Mouse (Mus musculus): Measurements from ENCODE around the gene Tm7sf3. TPM values are rescaled to one million over a fixed set of nuclear protein-coding genes. Genes with fewer than 3 reads are reported as not detected.

Tm7sf3 gene
- total and polyA plus RNA-seq, 2 experiments: 21.8 to 48.5 TPM

GRCm38 (mm10) chr6:146640068-146640965, 2.3 kb downstream of the Tm7sf3 start:
- H3K4me1 ChIP-seq (ENCODE audit: control insufficient read depth, insufficient read depth, low read length): peaks cover 9% of the 10 kb centered on the region
- no peaks in the 10 kb centered on the region for H3K27me3 ChIP-seq (ENCODE audit: control insufficient read depth, insufficient read depth, low read length)
- DNase-seq (ENCODE audit: extremely low read depth, low read depth, low spot score): no peak
- H3K27ac ChIP-seq (replicated peaks; ENCODE audit: insufficient read depth, low read depth, low read length): peak overlapping the region; percentile 45; the same call in 1 of the 2 replicates
- no peak overlapping the region for H3K4me3 ChIP-seq (ENCODE audit: insufficient read depth, low read depth, low read length)
- 83% methylated on average over 7 of the region's 7 CpGs for WGBS
- no peak overlapping the region for H3K9ac ChIP-seq (ENCODE audit: low read depth, low read length)
- no peaks in the 10 kb centered on the region; the same call in 1 of the 2 replicates for H3K79me2 ChIP-seq (ENCODE audit: control insufficient read depth, insufficient read depth, low read length)
- no peaks in the 10 kb centered on the region for H3K36me3 ChIP-seq (ENCODE audit: control insufficient read depth, insufficient read depth, low read length)
- TF ChIP-seq POLR2A (IDR thresholded peaks at IDR 0.05; ENCODE audit: extremely low read depth, insufficient read depth, low read length) (no peak), CTCF (IDR thresholded peaks at IDR 0.05; ENCODE audit: low read depth, low read length) (no peak)

DNA sequence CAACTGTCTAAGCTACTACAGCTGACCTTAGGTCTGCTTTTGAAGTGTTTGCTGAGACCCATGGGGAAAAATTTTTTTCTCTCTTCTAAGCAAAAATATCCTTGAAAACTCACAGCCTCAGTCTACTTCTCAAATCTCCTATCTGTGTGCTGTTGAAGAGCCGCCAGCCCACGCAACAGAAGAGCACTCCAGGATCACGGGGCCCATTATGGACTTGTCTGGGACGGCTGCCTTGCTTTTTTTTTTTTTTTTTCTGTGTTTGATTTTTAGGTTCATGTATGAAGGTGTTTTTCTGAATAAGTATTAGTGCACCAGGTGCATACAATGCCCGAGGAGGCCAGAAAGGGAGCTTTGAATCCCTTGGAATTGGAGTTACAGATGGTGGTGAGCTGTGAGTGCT, 6.1 kb downstream of the Tm7sf3 start:
- H3K4me1 ChIP-seq (ENCODE audit: control insufficient read depth, insufficient read depth, low read length): peaks cover 15% of the 10 kb centered on the region
- no peaks in the 10 kb centered on the region; the same call in 1 of the 2 replicates for H3K79me2 ChIP-seq (ENCODE audit: control insufficient read depth, insufficient read depth, low read length)
- WGBS: 89% methylated on average over 5 of the region's 5 CpGs
- no peak for DNase-seq (ENCODE audit: extremely low read depth, low read depth, low spot score)
- TF ChIP-seq CTCF (IDR thresholded peaks at IDR 0.05; ENCODE audit: low read depth, low read length): no peak
- H3K27me3 ChIP-seq (ENCODE audit: control insufficient read depth, insufficient read depth, low read length): no peaks in the 10 kb centered on the region
- H3K36me3 ChIP-seq (ENCODE audit: control insufficient read depth, insufficient read depth, low read length): no peaks in the 10 kb centered on the region
- H3K4me3 ChIP-seq (ENCODE audit: insufficient read depth, low read depth, low read length): no peak overlapping the region
- no peak overlapping the region for H3K9ac ChIP-seq (ENCODE audit: low read depth, low read length)
- H3K27ac ChIP-seq (replicated peaks; ENCODE audit: insufficient read depth, low read depth, low read length): no peak overlapping the region

- Histone ChIP-seq H3K27ac (replicated peaks; ENCODE audit: insufficient read depth, low read depth, low read length) (no peak overlapping the region), H3K4me1 (ENCODE audit: control insufficient read depth, insufficient read depth, low read length) (peaks cover 17% of the 10 kb centered on the region), H3K9ac (ENCODE audit: low read depth, low read length) (peak overlapping the region; percentile 19)
These were observed 7.6 kb downstream of the Tm7sf3 start for GRCm38 (mm10) chr6:146634759-146635606.

GRCm38 (mm10) chr6:146634015-146634722, 8.5 kb downstream of the Tm7sf3 start:
- Histone ChIP-seq H3K27ac (replicated peaks; ENCODE audit: insufficient read depth, low read depth, low read length) (peak overlapping the region; percentile 79), H3K4me1 (ENCODE audit: control insufficient read depth, insufficient read depth, low read length) (peaks cover 22% of the 10 kb centered on the region), H3K9ac (ENCODE audit: low read depth, low read length) (peak overlapping the region; percentile 86), H3K36me3 (ENCODE audit: control insufficient read depth, insufficient read depth, low read length) (no peaks in the 10 kb centered on the region), H3K27me3 (ENCODE audit: control insufficient read depth, insufficient read depth, low read length) (no peaks in the 10 kb centered on the region), H3K79me2 (ENCODE audit: control insufficient read depth, insufficient read depth, low read length) (peaks cover 3% of the 10 kb centered on the region; the same call in 1 of the 2 replicates), H3K4me3 (ENCODE audit: insufficient read depth, low read depth, low read length) (peak overlapping the region; percentile 70)
- under 1% methylated on average over 82 of the region's 82 CpGs for WGBS
- DNase-seq (ENCODE audit: extremely low read depth, low read depth, low spot score): peak; percentile 37
- TF ChIP-seq POLR2A (IDR thresholded peaks at IDR 0.05; ENCODE audit: extremely low read depth, insufficient read depth, low read length) (0 out of 2 replicates have a peak, but pooled peaks have one; percentile 34), CTCF (IDR thresholded peaks at IDR 0.05; ENCODE audit: low read depth, low read length) (0 out of 2 replicates have a peak, but pooled peaks have one; percentile 3)

More at GRCm38 (mm10) chr6:146634759-146635606, 7.6 kb downstream of the Tm7sf3 start:
- H3K27me3 ChIP-seq (ENCODE audit: control insufficient read depth, insufficient read depth, low read length): no peaks in the 10 kb centered on the region
- peak overlapping the region; percentile 70; the same call in 1 of the 2 replicates for H3K4me3 ChIP-seq (ENCODE audit: insufficient read depth, low read depth, low read length)
- H3K79me2 ChIP-seq (ENCODE audit: control insufficient read depth, insufficient read depth, low read length): no peaks in the 10 kb centered on the region; the same call in 1 of the 2 replicates
- no peak for TF ChIP-seq CTCF (IDR thresholded peaks at IDR 0.05; ENCODE audit: low read depth, low read length)
- TF ChIP-seq POLR2A (IDR thresholded peaks at IDR 0.05; ENCODE audit: extremely low read depth, insufficient read depth, low read length): no peak
- WGBS: 72% methylated on average over 4 of the region's 4 CpGs
- peak; percentile 25 for DNase-seq (ENCODE audit: extremely low read depth, low read depth, low spot score)
- no peaks in the 10 kb centered on the region for H3K36me3 ChIP-seq (ENCODE audit: control insufficient read depth, insufficient read depth, low read length)

GRCm38 (mm10) chr6:146633629-146634014, 9.0 kb downstream of the Tm7sf3 start:
- H3K36me3 ChIP-seq (ENCODE audit: control insufficient read depth, insufficient read depth, low read length): no peaks in the 10 kb centered on the region
- peak overlapping the region; percentile 86 for H3K9ac ChIP-seq (ENCODE audit: low read depth, low read length)
- H3K4me1 ChIP-seq (ENCODE audit: control insufficient read depth, insufficient read depth, low read length): peaks cover 22% of the 10 kb centered on the region
- H3K4me3 ChIP-seq (ENCODE audit: insufficient read depth, low read depth, low read length): peak overlapping the region; percentile 70
- no peaks in the 10 kb centered on the region for H3K27me3 ChIP-seq (ENCODE audit: control insufficient read depth, insufficient read depth, low read length)
- H3K27ac ChIP-seq (replicated peaks; ENCODE audit: insufficient read depth, low read depth, low read length): peak overlapping the region; percentile 79
- DNase-seq (ENCODE audit: extremely low read depth, low read depth, low spot score): peak; percentile 75
- peaks cover 6% of the 10 kb centered on the region; the same call in 1 of the 2 replicates for H3K79me2 ChIP-seq (ENCODE audit: control insufficient read depth, insufficient read depth, low read length)
- WGBS: 3% methylated on average over 14 of the region's 14 CpGs
- TF ChIP-seq POLR2A (IDR thresholded peaks at IDR 0.05; ENCODE audit: extremely low read depth, insufficient read depth, low read length): no peak
- no peak for TF ChIP-seq CTCF (IDR thresholded peaks at IDR 0.05; ENCODE audit: low read depth, low read length)

All from liver, adult 2 months (tissue).